Mouse (Mus musculus): ENCODE measurements around the gene Gstcd. TPM values are rescaled to one million over a fixed set of nuclear protein-coding genes. Genes with fewer than 3 reads are reported as not detected.

Gene Gstcd
- 4.9 and 6.0 TPM in 2 replicates for polyA plus RNA-seq (2014; fragmentation: Nextera tagmentation; extraction: Ambion mirVana)

DNA sequence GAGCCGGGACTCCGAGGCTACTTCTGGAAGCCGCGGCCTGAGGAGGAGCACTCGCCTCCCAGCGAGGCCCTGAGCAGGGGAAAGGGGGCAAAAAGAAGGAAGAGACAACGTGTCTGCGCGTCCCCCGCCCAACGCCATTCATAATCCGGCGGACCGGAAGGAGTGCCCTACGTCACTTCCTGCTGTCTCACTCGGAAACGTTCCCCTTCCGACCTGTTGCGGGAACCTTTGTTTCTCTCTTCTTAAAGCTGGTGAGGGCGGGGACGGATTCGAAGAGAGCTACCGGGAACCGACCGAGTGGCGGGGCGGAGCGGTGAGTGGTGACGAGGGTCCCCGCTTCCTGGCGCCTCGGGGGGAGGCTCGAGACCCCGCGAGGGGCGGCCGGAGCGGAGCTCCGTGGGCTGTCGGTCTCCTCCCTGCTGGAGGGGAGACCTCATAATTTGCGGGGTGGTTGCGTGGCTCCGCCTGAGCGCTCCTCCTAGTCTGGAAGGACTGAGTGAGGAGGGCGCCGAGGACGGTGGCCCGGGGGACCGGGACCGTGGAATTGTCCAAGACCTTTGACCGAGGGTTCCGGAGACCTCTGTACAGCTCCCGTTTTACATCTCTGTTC is at the start of gene Gstcd, which contains the start of gene Ints12:
Gene Gstcd, minus strand, starts transcription at position 370 of the 610 bp plus-strand sequence.
Gene Ints12, plus strand, starts transcription at position 177 of the 610 bp plus-strand sequence.
- Histone ChIP-seq H3K27ac (replicated peaks; ENCODE audit: low read depth, low read length) (peak within 1 kb of the TSS; percentile 98), H3K9ac (replicated peaks; ENCODE audit: low read length) (peak within 1 kb of the TSS; percentile 93), H3K27me3 (ENCODE audit: control insufficient read depth, insufficient read depth, low read length) (no peaks in the 10 kb centered on the region), H3K36me3 (ENCODE audit: control insufficient read depth, insufficient read depth, low read length) (peaks cover 2% of the 10 kb centered on the region; the same call in 1 of the 2 replicates), H3K4me3 (replicated peaks; ENCODE audit: low read depth, low read length) (peak within 1 kb of the TSS; percentile 95), H3K4me2 (ENCODE audit: low read length) (peak within 1 kb of the TSS; percentile 62), H3K9me3 (ENCODE audit: control insufficient read depth, low read length) (no peaks in the 10 kb centered on the region), H3K4me1 (ENCODE audit: control insufficient read depth, insufficient read depth, low read length) (peaks cover 15% of the 10 kb centered on the region)
- ATAC-seq (ENCODE audit: low FRiP score, low TSS enrichment) (peak; percentile 98), DNase-seq (peak; percentile 99)
- WGBS = under 1% methylated on average over 53 of the region's 53 CpGs

DNA sequence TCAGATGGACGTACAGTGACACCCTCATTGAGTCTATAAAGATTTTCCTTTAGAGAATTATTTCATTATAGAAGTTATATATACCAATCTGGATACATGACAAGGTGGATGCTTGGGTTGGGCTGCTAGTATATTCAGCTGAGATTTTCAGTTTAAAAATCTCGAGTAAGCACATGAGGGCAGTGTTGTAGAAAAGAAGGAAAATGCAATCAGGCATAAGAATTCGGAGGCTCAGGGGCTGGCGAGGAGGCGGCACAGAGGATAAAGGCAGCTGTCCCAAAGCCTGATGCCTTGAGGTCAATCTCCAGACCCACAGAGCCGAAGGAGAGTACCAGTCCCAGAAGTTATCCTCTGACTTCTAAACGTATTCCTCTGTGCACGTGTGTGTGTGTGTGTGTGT is 40.8 kb upstream of the Gstcd start:
- H3K4me1 ChIP-seq (ENCODE audit: control insufficient read depth, insufficient read depth, low read length) = no peaks in the 10 kb centered on the region
- H3K4me3 ChIP-seq (replicated peaks; ENCODE audit: low read depth, low read length) = no peak overlapping the region
- no peak for ATAC-seq (ENCODE audit: low FRiP score, low TSS enrichment)
- H3K27ac ChIP-seq (replicated peaks; ENCODE audit: low read depth, low read length) = no peak overlapping the region
- no peak overlapping the region for H3K9ac ChIP-seq (replicated peaks; ENCODE audit: low read length)
- no peak overlapping the region for H3K4me2 ChIP-seq (ENCODE audit: low read length)
- peak; percentile 30 for DNase-seq
- no peaks in the 10 kb centered on the region for H3K36me3 ChIP-seq (ENCODE audit: control insufficient read depth, insufficient read depth, low read length)
- WGBS = 63% methylated on average over 8 of the region's 8 CpGs
- no peaks in the 10 kb centered on the region for H3K9me3 ChIP-seq (ENCODE audit: control insufficient read depth, low read length)
- no peaks in the 10 kb centered on the region for H3K27me3 ChIP-seq (ENCODE audit: control insufficient read depth, insufficient read depth, low read length)

DNA sequence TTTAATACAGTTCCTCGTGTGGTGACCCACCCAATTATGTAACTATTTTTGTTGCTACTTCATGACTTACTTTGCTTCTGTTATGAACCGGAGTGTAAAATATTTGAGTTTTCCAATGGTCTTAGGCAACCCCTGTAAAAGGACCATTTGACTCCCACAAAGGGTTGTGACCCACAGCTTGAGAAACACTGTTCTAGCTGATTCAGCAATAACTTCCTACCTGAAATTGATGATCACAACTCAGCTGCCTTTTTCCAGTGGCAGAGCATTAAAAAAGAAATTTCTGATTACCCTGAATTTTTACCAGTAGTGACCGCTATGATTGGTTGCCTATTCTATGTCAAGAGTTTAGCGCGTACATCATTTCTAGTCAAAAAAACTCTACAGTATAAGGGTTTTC is 39.5 kb upstream of the Gstcd start:
- 94% methylated on average over 5 of the region's 5 CpGs for WGBS
- no peaks in the 10 kb centered on the region for H3K9me3 ChIP-seq (ENCODE audit: control insufficient read depth, low read length)
- DNase-seq (no peak), ATAC-seq (ENCODE audit: low FRiP score, low TSS enrichment) (no peak)
- H3K27me3 ChIP-seq (ENCODE audit: control insufficient read depth, insufficient read depth, low read length) = no peaks in the 10 kb centered on the region
- H3K36me3 ChIP-seq (ENCODE audit: control insufficient read depth, insufficient read depth, low read length) = no peaks in the 10 kb centered on the region
- no peak overlapping the region for H3K27ac ChIP-seq (replicated peaks; ENCODE audit: low read depth, low read length)
- no peak overlapping the region for H3K9ac ChIP-seq (replicated peaks; ENCODE audit: low read length)
- H3K4me3 ChIP-seq (replicated peaks; ENCODE audit: low read depth, low read length) = no peak overlapping the region
- H3K4me2 ChIP-seq (ENCODE audit: low read length) = no peak overlapping the region
- H3K4me1 ChIP-seq (ENCODE audit: control insufficient read depth, insufficient read depth, low read length) = no peaks in the 10 kb centered on the region

DNA sequence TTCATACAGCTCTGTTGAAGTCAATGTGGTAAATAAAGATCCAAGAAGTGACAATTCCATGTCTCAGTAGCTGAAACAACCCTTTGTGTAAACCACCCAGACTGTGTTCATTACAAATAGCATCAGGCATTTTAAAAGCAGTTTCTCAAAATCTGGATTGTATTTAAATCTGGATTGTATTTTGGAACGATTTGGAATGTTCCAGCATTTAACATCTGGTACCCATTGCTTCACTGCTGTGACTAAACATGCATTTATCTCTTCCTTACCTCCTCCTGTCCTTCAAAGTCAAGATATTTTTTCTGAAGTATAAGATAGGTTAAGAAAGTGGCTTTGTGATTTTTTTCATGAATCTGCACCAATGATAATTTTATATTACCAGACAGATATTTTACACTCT is 21.4 kb upstream of the Gstcd start:
- DNase-seq (no peak), ATAC-seq (ENCODE audit: low FRiP score, low TSS enrichment) (no peak)
- Histone ChIP-seq H3K9ac (replicated peaks; ENCODE audit: low read length) (no peak overlapping the region), H3K36me3 (ENCODE audit: control insufficient read depth, insufficient read depth, low read length) (peaks cover 17% of the 10 kb centered on the region), H3K4me3 (replicated peaks; ENCODE audit: low read depth, low read length) (no peak overlapping the region), H3K4me2 (ENCODE audit: low read length) (no peak overlapping the region), H3K4me1 (ENCODE audit: control insufficient read depth, insufficient read depth, low read length) (no peaks in the 10 kb centered on the region), H3K27ac (replicated peaks; ENCODE audit: low read depth, low read length) (no peak overlapping the region), H3K27me3 (ENCODE audit: control insufficient read depth, insufficient read depth, low read length) (no peaks in the 10 kb centered on the region), H3K9me3 (ENCODE audit: control insufficient read depth, low read length) (no peaks in the 10 kb centered on the region)
- WGBS = 71% methylated on average over 1 of the region's 1 CpGs

DNA sequence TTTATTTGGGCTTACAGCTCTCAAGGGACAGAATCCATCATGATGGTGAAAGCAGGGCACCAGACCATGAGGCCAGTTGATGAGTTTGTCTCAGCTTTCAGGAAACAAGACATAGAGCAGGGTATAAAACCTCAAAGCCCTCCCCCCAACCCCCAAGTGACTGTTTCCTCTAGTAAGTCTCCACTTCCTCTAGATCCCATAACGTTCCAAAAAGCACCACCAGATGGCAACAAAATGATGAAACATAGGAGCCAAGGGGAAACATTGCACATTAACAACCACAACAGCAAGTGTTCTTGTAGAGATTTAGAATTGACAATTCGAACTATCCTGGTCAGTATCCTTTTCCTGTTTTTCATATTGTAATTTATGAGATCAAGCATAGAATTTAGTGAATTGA is 19.9 kb upstream of the Gstcd start:
- no peak overlapping the region for H3K4me2 ChIP-seq (ENCODE audit: low read length)
- no peak overlapping the region for H3K4me3 ChIP-seq (replicated peaks; ENCODE audit: low read depth, low read length)
- H3K4me1 ChIP-seq (ENCODE audit: control insufficient read depth, insufficient read depth, low read length) = no peaks in the 10 kb centered on the region
- 29% methylated on average over 2 of the region's 2 CpGs for WGBS
- H3K9me3 ChIP-seq (ENCODE audit: control insufficient read depth, low read length) = no peaks in the 10 kb centered on the region
- no peaks in the 10 kb centered on the region for H3K27me3 ChIP-seq (ENCODE audit: control insufficient read depth, insufficient read depth, low read length)
- H3K36me3 ChIP-seq (ENCODE audit: control insufficient read depth, insufficient read depth, low read length) = peaks cover 30% of the 10 kb centered on the region
- no peak overlapping the region for H3K9ac ChIP-seq (replicated peaks; ENCODE audit: low read length)
- H3K27ac ChIP-seq (replicated peaks; ENCODE audit: low read depth, low read length) = no peak overlapping the region
- DNase-seq = peak; percentile 79
- ATAC-seq (ENCODE audit: low FRiP score, low TSS enrichment) = no peak

DNA sequence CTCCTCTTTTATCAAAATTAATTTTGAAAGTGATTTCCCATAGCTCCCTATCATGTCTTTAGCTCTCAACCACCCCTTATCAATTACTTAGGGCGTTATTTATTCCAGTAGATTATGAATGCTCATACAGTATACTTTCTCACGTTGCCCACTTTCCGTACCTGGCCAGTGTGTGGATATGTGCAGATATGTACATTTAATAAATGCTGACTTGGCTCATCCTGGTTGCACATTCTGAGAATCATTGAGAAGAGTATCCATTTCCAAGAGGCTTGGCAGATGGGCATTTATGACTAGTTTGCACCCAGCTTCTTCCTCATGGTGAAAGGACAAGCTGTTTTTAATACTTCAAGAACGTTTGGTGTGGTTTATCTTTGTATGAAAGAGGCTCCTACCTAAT is 18.0 kb upstream of the Gstcd start:
- H3K9ac ChIP-seq (replicated peaks; ENCODE audit: low read length) = no peak overlapping the region
- no peak overlapping the region for H3K4me2 ChIP-seq (ENCODE audit: low read length)
- no peaks in the 10 kb centered on the region for H3K27me3 ChIP-seq (ENCODE audit: control insufficient read depth, insufficient read depth, low read length)
- ATAC-seq (ENCODE audit: low FRiP score, low TSS enrichment) = no peak
- WGBS = 90% methylated on average over 4 of the region's 4 CpGs
- H3K9me3 ChIP-seq (ENCODE audit: control insufficient read depth, low read length) = no peaks in the 10 kb centered on the region
- DNase-seq = no peak
- no peaks in the 10 kb centered on the region for H3K4me1 ChIP-seq (ENCODE audit: control insufficient read depth, insufficient read depth, low read length)
- H3K4me3 ChIP-seq (replicated peaks; ENCODE audit: low read depth, low read length) = no peak overlapping the region
- H3K27ac ChIP-seq (replicated peaks; ENCODE audit: low read depth, low read length) = no peak overlapping the region
- peaks cover 45% of the 10 kb centered on the region for H3K36me3 ChIP-seq (ENCODE audit: control insufficient read depth, insufficient read depth, low read length)

DNA sequence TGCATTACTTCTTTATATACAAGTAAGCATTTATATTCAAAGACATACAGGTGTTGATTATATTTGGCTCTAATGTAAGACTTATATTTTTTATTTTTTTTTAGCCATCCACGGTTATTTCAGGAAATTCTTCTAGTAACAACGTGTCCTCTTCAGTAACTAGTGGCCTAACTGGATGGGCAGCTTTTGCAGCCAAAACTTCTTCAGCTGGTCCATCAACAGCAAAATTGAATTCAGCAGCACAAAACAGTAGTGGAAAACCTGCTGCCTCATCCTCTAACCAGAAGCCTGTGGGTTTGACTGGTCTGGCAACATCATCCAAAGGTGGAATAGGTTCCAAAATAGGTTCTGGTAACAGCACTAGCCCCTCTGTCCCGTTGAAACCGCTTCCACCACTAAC is 16.9 kb upstream of the Gstcd start:
- no peaks in the 10 kb centered on the region for H3K4me1 ChIP-seq (ENCODE audit: control insufficient read depth, insufficient read depth, low read length)
- no peak overlapping the region for H3K9ac ChIP-seq (replicated peaks; ENCODE audit: low read length)
- ATAC-seq (ENCODE audit: low FRiP score, low TSS enrichment) = no peak
- WGBS = 98% methylated on average over 4 of the region's 4 CpGs
- H3K36me3 ChIP-seq (ENCODE audit: control insufficient read depth, insufficient read depth, low read length) = peaks cover 53% of the 10 kb centered on the region
- H3K27me3 ChIP-seq (ENCODE audit: control insufficient read depth, insufficient read depth, low read length) = no peaks in the 10 kb centered on the region
- DNase-seq = no peak
- H3K27ac ChIP-seq (replicated peaks; ENCODE audit: low read depth, low read length) = no peak overlapping the region
- H3K9me3 ChIP-seq (ENCODE audit: control insufficient read depth, low read length) = no peaks in the 10 kb centered on the region
- H3K4me3 ChIP-seq (replicated peaks; ENCODE audit: low read depth, low read length) = no peak overlapping the region
- no peak overlapping the region for H3K4me2 ChIP-seq (ENCODE audit: low read length)

DNA sequence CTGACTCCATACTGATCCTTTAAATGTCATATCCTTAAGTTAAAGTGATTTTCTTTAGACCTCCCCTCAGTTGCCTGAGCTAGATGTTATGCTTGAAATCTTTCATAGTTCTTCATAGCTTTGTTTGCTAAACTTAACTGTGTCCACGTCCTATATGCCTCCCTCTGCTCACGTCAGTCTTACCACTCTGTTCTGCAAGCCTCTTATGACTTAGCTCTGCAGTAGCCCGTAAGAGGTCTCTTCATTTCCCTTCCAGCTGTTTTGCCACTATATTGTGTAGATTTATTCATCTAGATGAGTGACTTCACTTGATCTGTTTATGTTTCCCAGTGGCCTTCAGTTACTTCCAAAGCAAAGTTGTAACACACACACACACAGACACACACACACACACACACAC is 12.6 kb upstream of the Gstcd start:
- Histone ChIP-seq H3K4me1 (ENCODE audit: control insufficient read depth, insufficient read depth, low read length) (no peaks in the 10 kb centered on the region), H3K4me2 (ENCODE audit: low read length) (no peak overlapping the region), H3K27ac (replicated peaks; ENCODE audit: low read depth, low read length) (no peak overlapping the region), H3K9ac (replicated peaks; ENCODE audit: low read length) (no peak overlapping the region), H3K27me3 (ENCODE audit: control insufficient read depth, insufficient read depth, low read length) (no peaks in the 10 kb centered on the region), H3K9me3 (ENCODE audit: control insufficient read depth, low read length) (no peaks in the 10 kb centered on the region), H3K4me3 (replicated peaks; ENCODE audit: low read depth, low read length) (no peak overlapping the region), H3K36me3 (ENCODE audit: control insufficient read depth, insufficient read depth, low read length) (peaks cover 79% of the 10 kb centered on the region)
- ATAC-seq (ENCODE audit: low FRiP score, low TSS enrichment) (no peak), DNase-seq (no peak)
- WGBS = 96% methylated on average over 3 of the region's 3 CpGs

DNA sequence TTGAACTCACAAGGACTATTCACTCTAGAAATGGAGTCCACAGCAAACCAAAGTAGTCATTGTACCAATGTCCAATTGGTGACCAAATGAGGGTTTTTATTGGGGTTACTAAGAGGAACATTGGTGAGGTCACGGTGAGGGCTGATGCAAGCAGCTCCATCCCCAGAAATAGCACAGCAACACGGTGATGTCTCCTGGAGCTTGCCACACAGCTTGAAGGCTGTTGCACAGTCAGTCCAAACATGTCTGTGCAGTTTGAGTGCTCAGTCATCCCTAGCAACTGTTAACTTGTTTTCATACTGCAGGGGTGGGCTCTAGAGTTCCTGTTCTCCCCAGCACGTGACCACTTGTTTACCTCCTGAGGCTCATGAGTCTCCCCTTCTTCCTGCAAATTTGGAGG is 11.9 kb upstream of the Gstcd start:
- no peak overlapping the region for H3K4me2 ChIP-seq (ENCODE audit: low read length)
- no peaks in the 10 kb centered on the region for H3K27me3 ChIP-seq (ENCODE audit: control insufficient read depth, insufficient read depth, low read length)
- WGBS = 85% methylated on average over 3 of the region's 3 CpGs
- H3K9me3 ChIP-seq (ENCODE audit: control insufficient read depth, low read length) = no peaks in the 10 kb centered on the region
- no peak for ATAC-seq (ENCODE audit: low FRiP score, low TSS enrichment)
- H3K4me1 ChIP-seq (ENCODE audit: control insufficient read depth, insufficient read depth, low read length) = no peaks in the 10 kb centered on the region
- H3K4me3 ChIP-seq (replicated peaks; ENCODE audit: low read depth, low read length) = no peak overlapping the region
- H3K27ac ChIP-seq (replicated peaks; ENCODE audit: low read depth, low read length) = no peak overlapping the region
- H3K36me3 ChIP-seq (ENCODE audit: control insufficient read depth, insufficient read depth, low read length) = peaks cover 79% of the 10 kb centered on the region
- no peak for DNase-seq
- H3K9ac ChIP-seq (replicated peaks; ENCODE audit: low read length) = no peak overlapping the region
